Mouse (Mus musculus): ENCODE measurements around the gene Zc3h7b. TPM values are rescaled to one million over a fixed set of nuclear protein-coding genes. Genes with fewer than 3 reads are reported as not detected.
A peak's percentile ranks its signal among the peaks of the same experiment; 100 is the strongest.
"Not testable (repeated sequence)": the region's sequence is repeated elsewhere in the genome, so short reads cannot be mapped to it uniquely, and the experiment has no call there.

Zc3h7b gene
- total RNA-seq (2021), result 10 to 100 TPM; 30.8 to 37.9 TPM
- long read RNA-seq, experiment 1, partial matches to known transcripts, result 6 of 9 reads
- long read RNA-seq, experiment 1, other reads (novel, unspliced or antisense), result 3 of 9 reads
- long read RNA-seq, experiment 2, full-length matches to known transcripts, result 1 of 7 reads
- long read RNA-seq, experiment 2, partial matches to known transcripts, result 1 of 7 reads
- long read RNA-seq, experiment 2, other reads (novel, unspliced or antisense), result 5 of 7 reads

GRCm38 (mm10) chr15:81744992-81745600 lies at the start of gene Zc3h7b, which contains the start of gene Rangap1:
Zc3h7b (plus strand) TSS chr15:81745057.
Rangap1 (minus strand) TSS chr15:81745530.
- peak; percentile 82 for DNase-seq
- intact Hi-C loops (cut with DNase I; ENCODE audit: low total_unique reads), result no loop called here

GRCm38 (mm10) chr15:81697175-81697574 lies 47.7 kb upstream of the Zc3h7b start, which contains the start of gene Chadl:
Chadl (minus strand) TSS chr15:81697287.
- intact Hi-C loops (cut with DNase I; ENCODE audit: low total_unique reads), result no loop called here
- no peak for DNase-seq

GRCm38 (mm10) chr15:81697847-81698246 lies 47.0 kb upstream of the Zc3h7b start:
- no peak for DNase-seq
- intact Hi-C loops (cut with DNase I; ENCODE audit: low total_unique reads), result no loop called here

- no peak for DNase-seq
- intact Hi-C loops (cut with DNase I; ENCODE audit: low total_unique reads), result no loop called here
Observed at GRCm38 (mm10) chr15:81698532-81698931, 46.3 kb upstream of the Zc3h7b start.

- DNase-seq, result no peak
- intact Hi-C loops (cut with DNase I; ENCODE audit: low total_unique reads), result no loop called here
Observed at GRCm38 (mm10) chr15:81700161-81700560, 44.7 kb upstream of the Zc3h7b start.

GRCm38 (mm10) chr15:81700601-81701000 lies 44.3 kb upstream of the Zc3h7b start:
- DNase-seq, result no peak
- intact Hi-C loops (cut with DNase I; ENCODE audit: low total_unique reads), result no loop called here

GRCm38 (mm10) chr15:81701350-81701749 lies 43.5 kb upstream of the Zc3h7b start:
- intact Hi-C loops (cut with DNase I; ENCODE audit: low total_unique reads); DNase-seq: not testable (repeated sequence)

GRCm38 (mm10) chr15:81702306-81703093 lies 42.4 kb upstream of the Zc3h7b start:
- intact Hi-C loops (cut with DNase I; ENCODE audit: low total_unique reads), result no loop called here
- no peak for DNase-seq

GRCm38 (mm10) chr15:81703094-81703489 lies 41.8 kb upstream of the Zc3h7b start:
- DNase-seq, result no peak
- intact Hi-C loops (cut with DNase I; ENCODE audit: low total_unique reads), result no loop called here

- no peak for DNase-seq
- intact Hi-C loops (cut with DNase I; ENCODE audit: low total_unique reads), result no loop called here
Observed at GRCm38 (mm10) chr15:81708991-81709390, 35.9 kb upstream of the Zc3h7b start.

- no peak for DNase-seq
- intact Hi-C loops (cut with DNase I; ENCODE audit: low total_unique reads), result no loop called here
Observed at GRCm38 (mm10) chr15:81709686-81710085, 35.2 kb upstream of the Zc3h7b start.

GRCm38 (mm10) chr15:81710801-81711200 lies 34.1 kb upstream of the Zc3h7b start:
- intact Hi-C loops (cut with DNase I; ENCODE audit: low total_unique reads), result no loop called here

GRCm38 (mm10) chr15:81713742-81714141 lies 31.1 kb upstream of the Zc3h7b start:
- no peak for DNase-seq
- intact Hi-C loops (cut with DNase I; ENCODE audit: low total_unique reads), result no loop called here

More at GRCm38 (mm10) chr15:81710801-81711200, 34.1 kb upstream of the Zc3h7b start:
- no peak for DNase-seq

- no peak for DNase-seq
- intact Hi-C loops (cut with DNase I; ENCODE audit: low total_unique reads), result no loop called here
Observed at GRCm38 (mm10) chr15:81718336-81719138, 26.3 kb upstream of the Zc3h7b start.

GRCm38 (mm10) chr15:81719139-81719531 lies 25.7 kb upstream of the Zc3h7b start:
- no peak for DNase-seq
- intact Hi-C loops (cut with DNase I; ENCODE audit: low total_unique reads), result no loop called here

GRCm38 (mm10) chr15:81722361-81722760 lies 22.5 kb upstream of the Zc3h7b start:
- no peak for DNase-seq
- intact Hi-C loops (cut with DNase I; ENCODE audit: low total_unique reads), result no loop called here

GRCm38 (mm10) chr15:81723653-81724052 lies 21.2 kb upstream of the Zc3h7b start:
- DNase-seq, result no peak
- intact Hi-C loops (cut with DNase I; ENCODE audit: low total_unique reads), result no loop called here

- intact Hi-C loops (cut with DNase I; ENCODE audit: low total_unique reads), result no loop called here
- DNase-seq, result no peak
Observed at GRCm38 (mm10) chr15:81725965-81726364, 18.9 kb upstream of the Zc3h7b start.

GRCm38 (mm10) chr15:81729241-81729791 lies 15.5 kb upstream of the Zc3h7b start:
- intact Hi-C loops (cut with DNase I; ENCODE audit: low total_unique reads), result no loop called here
- peak; percentile 26 for DNase-seq
